Mouse (Mus musculus) induced T-regulatory cell, adult 2 months (primary cell): ENCODE data around the gene Trpv1.

Experiments
- DNase-seq: peaks from one replicate; pipeline ENCODE4 v3.0.0-alpha.2; 2012; ENCODE audit warnings: low read depth

The Trpv1 gene

GRCm38 (mm10) chr11:73235990-73236701 lies 2.1 kb downstream of the Trpv1 start:
- DNase-seq = no peak

GRCm38 (mm10) chr11:73236731-73237130 lies 2.6 kb downstream of the Trpv1 start:
- no peak for DNase-seq

GRCm38 (mm10) chr11:73242199-73242598 lies 8.1 kb downstream of the Trpv1 start:
- no peak for DNase-seq

- no peak for DNase-seq
Observed at GRCm38 (mm10) chr11:73242777-73243176, 8.7 kb downstream of the Trpv1 start.

- DNase-seq = no peak
Observed at GRCm38 (mm10) chr11:73257362-73257945, 23.4 kb downstream of the Trpv1 start.

GRCm38 (mm10) chr11:73258664-73259063 lies 24.6 kb downstream of the Trpv1 start:
- DNase-seq = no peak

- DNase-seq = no peak
Observed at GRCm38 (mm10) chr11:73260457-73260856, 26.4 kb downstream of the Trpv1 start.

GRCm38 (mm10) chr11:73261385-73261784 lies 27.3 kb downstream of the Trpv1 start:
- DNase-seq = no peak

- DNase-seq = peak; percentile 7
Observed at GRCm38 (mm10) chr11:73267267-73267666, 33.2 kb downstream of the Trpv1 start, which contains the start of gene Trpv3. TSS of gene Trpv3 (plus strand) at chr11:73267388.

- no peak for DNase-seq
Observed at GRCm38 (mm10) chr11:73274821-73275220, 40.7 kb downstream of the Trpv1 start.

GRCm38 (mm10) chr11:73280710-73281109 lies 46.6 kb downstream of the Trpv1 start:
- peak; percentile 33 for DNase-seq

GRCm38 (mm10) chr11:73281528-73282027 lies 47.5 kb downstream of the Trpv1 start:
- peak; percentile 56 for DNase-seq

GRCm38 (mm10) chr11:73283369-73283768 lies 49.3 kb downstream of the Trpv1 start:
- no peak for DNase-seq

GRCm38 (mm10) chr11:73283926-73284325 lies 49.8 kb downstream of the Trpv1 start:
- DNase-seq = no peak

- no peak for DNase-seq
Observed at GRCm38 (mm10) chr11:73284351-73284750, 50.3 kb downstream of the Trpv1 start.

- no peak for DNase-seq
Observed at GRCm38 (mm10) chr11:73289621-73290020, 55.5 kb downstream of the Trpv1 start.

- DNase-seq = no peak
Observed at GRCm38 (mm10) chr11:73303123-73303522, 69.0 kb downstream of the Trpv1 start.
